Mouse (Mus musculus) forebrain, embryonic 11.5 days (tissue): Measurements from ENCODE around the gene Entpd7. TPM values are rescaled to one million over a fixed set of nuclear protein-coding genes. Genes with fewer than 3 reads are reported as not detected.
A peak's percentile ranks its signal among the peaks of the same experiment; 100 is the strongest.

Experiments used
- ATAC-seq: fragments of 200-750 bp; cut with Nextera tagmentation; replicated peaks from 2 replicates; pipeline ENCODE4 v1.8.0; 2017; ENCODE audit warnings: moderate TSS enrichment; ENCODE audit not compliant: low FRiP score
- DNase-seq: peaks from one replicate; pipeline ENCODE4 v3.0.0-alpha.2; 2017; ENCODE audit warnings: low spot score
- H3K27ac ChIP-seq: fragments of 300-500 bp; sonication (generic); 2 replicates; pipeline ENCODE4 v1.5.1; 2014; ENCODE audit warnings: low read depth, low read length
- H3K27me3 ChIP-seq: fragments of 300-500 bp; sonication (generic); 2 replicates; pipeline ENCODE4 v1.6.1; 2014; ENCODE audit warnings: mild to moderate bottlenecking, low read length, mixed read lengths; ENCODE audit not compliant: control insufficient read depth, insufficient read depth
- H3K36me3 ChIP-seq: fragments of 300-500 bp; sonication (generic); 2 replicates; pipeline ENCODE4 v1.6.1; 2014; ENCODE audit warnings: mild to moderate bottlenecking, low read length, moderate library complexity, mixed read lengths; ENCODE audit not compliant: control insufficient read depth, insufficient read depth
- H3K4me1 ChIP-seq: fragments of 300-500 bp; sonication (generic); replicated peaks from 2 replicates; pipeline ENCODE4 v1.6.1; 2014; ENCODE audit warnings: low read length, mixed read lengths; ENCODE audit not compliant: control insufficient read depth, insufficient read depth
- H3K4me2 ChIP-seq: fragments of 300-500 bp; sonication (generic); 2 replicates; pipeline ENCODE4 v1.6.1; 2014; ENCODE audit warnings: low read depth, mild to moderate bottlenecking, low read length, moderate library complexity, mixed read lengths; ENCODE audit not compliant: severe bottlenecking
- H3K4me3 ChIP-seq: fragments of 300-500 bp; sonication (generic); 2 replicates; pipeline ENCODE4 v1.5.1; 2014; ENCODE audit warnings: low read depth, low read length
- H3K9ac ChIP-seq: fragments of 300-500 bp; sonication (generic); 2 replicates; pipeline ENCODE4 v1.6.1; 2014; ENCODE audit warnings: low read length
- H3K9me3 ChIP-seq: fragments of 300-500 bp; sonication (generic); 2 replicates; pipeline ENCODE4 v1.6.1; 2016; ENCODE audit warnings: low read length, mixed read lengths; ENCODE audit not compliant: control insufficient read depth
- WGBS: fragments of 180-500 bp; shearing (Covaris S2); extraction: QIAGEN DNeasy Blood & Tissue Kit; methylation state at CpG from one replicate; pipeline ENCODE4 v1.1.7; 2014; 5-methylcytosine and 5-hydroxymethylcytosine counted together
- polyA plus RNA-seq: library from polyadenylated mRNA; unstranded; fragments of >200 nt; fragmentation: Nextera tagmentation; extraction: Ambion mirVana; gene quantifications from 2 replicates; pipeline ENCODE4 v1.2.1, GENCODE M21; 2014

Entpd7 gene
- polyA plus RNA-seq, 1 experiment from 2014 or later = 11.8 TPM

GRCm38 (mm10) chr19:43655735-43656492 lies 33.6 kb upstream of the Entpd7 start:
- 36% methylated on average over 11 of the region's 11 CpGs for WGBS
- H3K36me3 ChIP-seq = no peaks in the 10 kb centered on the region
- peak; percentile 87 for DNase-seq
- ATAC-seq = no peak
- no peak overlapping the region for H3K4me2 ChIP-seq
- H3K27ac ChIP-seq = no peak overlapping the region
- H3K27me3 ChIP-seq = no peaks in the 10 kb centered on the region
- H3K9ac ChIP-seq = no peak overlapping the region
- no peak overlapping the region for H3K4me3 ChIP-seq
- no peaks in the 10 kb centered on the region for H3K4me1 ChIP-seq
- H3K9me3 ChIP-seq = no peaks in the 10 kb centered on the region

- H3K9ac ChIP-seq = no peak overlapping the region
- no peak overlapping the region for H3K4me2 ChIP-seq
- H3K9me3 ChIP-seq = no peaks in the 10 kb centered on the region
- H3K4me3 ChIP-seq = no peak overlapping the region
- H3K27me3 ChIP-seq = no peaks in the 10 kb centered on the region
- H3K27ac ChIP-seq = no peak overlapping the region
- no peaks in the 10 kb centered on the region for H3K36me3 ChIP-seq
- no peak for ATAC-seq
- H3K4me1 ChIP-seq = 0 out of 2 replicates have a peak, but pooled peaks cover 2% of the 10 kb centered on the region
- 88% methylated on average over 6 of the region's 6 CpGs for WGBS
- DNase-seq = no peak
Observed at GRCm38 (mm10) chr19:43659632-43660031, 29.8 kb upstream of the Entpd7 start.

- Histone ChIP-seq H3K27me3 (no peaks in the 10 kb centered on the region), H3K9me3 (no peaks in the 10 kb centered on the region), H3K27ac (no peak overlapping the region), H3K4me1 (0 out of 2 replicates have a peak, but pooled peaks cover 2% of the 10 kb centered on the region), H3K4me3 (no peak overlapping the region), H3K36me3 (no peaks in the 10 kb centered on the region), H3K9ac (no peak overlapping the region), H3K4me2 (no peak overlapping the region)
- 84% methylated on average over 9 of the region's 9 CpGs for WGBS
- ATAC-seq (no peak), DNase-seq (no peak)
Observed at GRCm38 (mm10) chr19:43660774-43661173, 28.7 kb upstream of the Entpd7 start.

GRCm38 (mm10) chr19:43662176-43662967 lies 27.1 kb upstream of the Entpd7 start:
- no peaks in the 10 kb centered on the region for H3K27me3 ChIP-seq
- H3K36me3 ChIP-seq = no peaks in the 10 kb centered on the region
- ATAC-seq (no peak), DNase-seq (peak; percentile 66)
- 0 out of 2 replicates have a peak, but pooled peaks cover 2% of the 10 kb centered on the region for H3K4me1 ChIP-seq
- H3K9ac ChIP-seq = no peak overlapping the region
- no peak overlapping the region for H3K4me3 ChIP-seq
- H3K4me2 ChIP-seq = no peak overlapping the region
- H3K27ac ChIP-seq = no peak overlapping the region
- 37% methylated on average over 19 of the region's 19 CpGs for WGBS
- H3K9me3 ChIP-seq = no peaks in the 10 kb centered on the region

- no peaks in the 10 kb centered on the region for H3K36me3 ChIP-seq
- H3K4me2 ChIP-seq = no peak overlapping the region
- ATAC-seq (no peak), DNase-seq (no peak)
- H3K9me3 ChIP-seq = no peaks in the 10 kb centered on the region
- H3K4me1 ChIP-seq = 0 out of 2 replicates have a peak, but pooled peaks cover 2% of the 10 kb centered on the region
- H3K9ac ChIP-seq = no peak overlapping the region
- no peak overlapping the region for H3K4me3 ChIP-seq
- H3K27me3 ChIP-seq = no peaks in the 10 kb centered on the region
- WGBS = 85% methylated on average over 8 of the region's 8 CpGs
- H3K27ac ChIP-seq = no peak overlapping the region
Observed at GRCm38 (mm10) chr19:43663471-43663870, 26.0 kb upstream of the Entpd7 start.

GRCm38 (mm10) chr19:43665441-43666048 lies 23.9 kb upstream of the Entpd7 start:
- WGBS = 53% methylated on average over 12 of the region's 12 CpGs
- H3K4me2 ChIP-seq = no peak overlapping the region
- H3K36me3 ChIP-seq = no peaks in the 10 kb centered on the region
- no peak overlapping the region for H3K27ac ChIP-seq
- H3K9ac ChIP-seq = no peak overlapping the region
- H3K27me3 ChIP-seq = no peaks in the 10 kb centered on the region
- H3K4me3 ChIP-seq = no peak overlapping the region
- DNase-seq (peak; percentile 64), ATAC-seq (no peak)
- H3K4me1 ChIP-seq = 0 out of 2 replicates have a peak, but pooled peaks cover 2% of the 10 kb centered on the region
- H3K9me3 ChIP-seq = no peaks in the 10 kb centered on the region

- no peak overlapping the region for H3K4me2 ChIP-seq
- H3K4me1 ChIP-seq = 0 out of 2 replicates have a peak, but pooled peaks cover 2% of the 10 kb centered on the region
- H3K9me3 ChIP-seq = no peaks in the 10 kb centered on the region
- H3K27me3 ChIP-seq = no peaks in the 10 kb centered on the region
- DNase-seq (no peak), ATAC-seq (no peak)
- WGBS = 88% methylated on average over 22 of the region's 22 CpGs
- H3K9ac ChIP-seq = no peak overlapping the region
- no peak overlapping the region for H3K4me3 ChIP-seq
- H3K36me3 ChIP-seq = no peaks in the 10 kb centered on the region
- no peak overlapping the region for H3K27ac ChIP-seq
Observed at GRCm38 (mm10) chr19:43666661-43667429, 22.6 kb upstream of the Entpd7 start.

GRCm38 (mm10) chr19:43667430-43667809 lies 22.1 kb upstream of the Entpd7 start:
- no peaks in the 10 kb centered on the region for H3K27me3 ChIP-seq
- WGBS = 71% methylated on average over 4 of the region's 4 CpGs
- H3K27ac ChIP-seq = no peak overlapping the region
- H3K4me1 ChIP-seq = no peaks in the 10 kb centered on the region
- ATAC-seq (no peak), DNase-seq (no peak)
- no peak overlapping the region for H3K9ac ChIP-seq
- H3K9me3 ChIP-seq = no peaks in the 10 kb centered on the region
- no peak overlapping the region for H3K4me2 ChIP-seq
- no peak overlapping the region for H3K4me3 ChIP-seq
- H3K36me3 ChIP-seq = no peaks in the 10 kb centered on the region
